Mouse (Mus musculus) cerebellum, adult 2 months (tissue): ENCODE measurements around the gene Chaf1a.
A peak's percentile ranks its signal among the peaks of the same experiment; 100 is the strongest.

ENCODE experiments used
- CTCF ChIP-seq: fragments of 200-500 bp; IDR thresholded peaks from 2 replicates; pipeline ENCODE4 v1.5.1; 2011; ENCODE audit warnings: low read depth, mild to moderate bottlenecking, control low read depth, low read length, moderate library complexity, borderline replicate concordance; ENCODE audit not compliant: insufficient read depth
- POLR2A ChIP-seq: fragments of 200-500 bp; IDR thresholded peaks from 2 replicates; pipeline ENCODE4 v1.6.1; 2011; ENCODE audit warnings: low read length, control low read depth, borderline replicate concordance; ENCODE audit not compliant: insufficient read depth

DNA sequence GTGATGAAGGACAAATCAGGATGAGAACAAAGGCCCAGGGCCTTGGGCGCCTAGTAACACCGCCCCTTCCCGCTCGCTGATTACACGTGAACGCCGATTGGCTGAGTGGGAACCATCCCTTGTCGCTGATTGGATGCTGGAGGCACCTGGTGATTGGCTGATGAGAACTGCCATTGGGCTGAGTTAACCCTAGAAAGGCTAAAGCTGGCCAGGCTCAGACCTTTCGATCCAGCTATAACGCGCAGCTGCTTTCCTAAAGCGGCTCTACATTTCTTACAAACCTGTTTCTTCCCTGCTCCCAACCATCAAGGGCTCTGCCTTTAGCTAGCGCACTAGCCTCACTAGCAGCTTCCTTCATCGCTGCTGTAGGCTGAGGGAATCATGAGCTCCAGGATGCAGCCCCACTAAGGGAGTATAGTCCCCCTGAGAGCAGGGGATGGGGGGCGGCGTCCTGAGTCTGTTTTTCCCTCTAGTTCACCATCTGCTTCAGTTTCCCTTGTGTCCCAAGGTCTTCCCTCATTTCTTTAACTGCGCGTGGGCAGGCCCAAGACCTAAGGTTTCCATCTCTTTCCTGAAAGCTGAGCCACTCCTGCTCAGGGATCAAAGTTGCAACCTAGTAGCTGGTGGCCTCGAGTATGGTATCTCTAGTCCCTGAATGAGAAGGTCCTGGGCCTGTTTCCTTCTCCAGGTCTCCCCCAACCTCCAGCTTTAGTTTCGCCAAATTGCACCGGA is 31.7 kb upstream of the Chaf1a start:
- TF ChIP-seq CTCF (no peak), POLR2A (peak; percentile 75; the same call in 1 of the 2 replicates)
